Mouse (Mus musculus) T-helper 17 cell (primary cell): ENCODE measurements around the gene Cfap44.

Experiments
- in situ Hi-C, 2 experiments: fragments of 300-600 bp; cut with MboI, MseI; formaldehyde crosslinking; loops; 1 replicate in 1 of 2; 2 replicates in 1 of 2; pipeline ENCODE4 v1.15.1; 2025; ENCODE audit warnings: high pct_unique_total_duplicates in 2 of 2

The Cfap44 gene

GRCm38 (mm10) chr16:44394577-44395243 lies at the start of gene Cfap44:
Gene Cfap44 (plus strand): TSS chr16:44394796.
- in situ Hi-C loops, result no loop called here

GRCm38 (mm10) chr16:44347071-44347901 lies 47.3 kb upstream of the Cfap44 start, which contains the start of gene Spice1:
Gene Spice1 (plus strand): TSS chr16:44347121.
- in situ Hi-C loops, result loop anchor here in 1 of 2 experiments (10.0 to 25.0 kb wide), 2 partner anchors 185 to 808 kb away; partner anchors contain the start of genes Atg3, Slc35a5 and Usf3

- in situ Hi-C loops, result loop anchor here in 1 of 2 experiments (10.0 to 25.0 kb wide), 2 partner anchors 188 to 805 kb away; partner anchors contain the start of genes Atg3, Slc35a5 and Usf3
These were observed 44.7 kb upstream of the Cfap44 start for GRCm38 (mm10) chr16:44349801-44350397.

- in situ Hi-C loops, result no loop called here
These were observed 38.3 kb upstream of the Cfap44 start for GRCm38 (mm10) chr16:44356291-44356690.

GRCm38 (mm10) chr16:44357571-44358268 lies 36.9 kb upstream of the Cfap44 start:
- in situ Hi-C loops, result no loop called here

GRCm38 (mm10) chr16:44361921-44362890 lies 32.4 kb upstream of the Cfap44 start:
- in situ Hi-C loops, result loop anchor here (5.0 kb wide), 2 partner anchors 115 to 120 kb away; no protein-coding TSS in a partner anchor

- in situ Hi-C loops, result no loop called here
These were observed 29.1 kb upstream of the Cfap44 start for GRCm38 (mm10) chr16:44365522-44365921.

GRCm38 (mm10) chr16:44375459-44375858 lies 19.1 kb upstream of the Cfap44 start:
- in situ Hi-C loops, result no loop called here

GRCm38 (mm10) chr16:44380006-44380405 lies 14.6 kb upstream of the Cfap44 start:
- in situ Hi-C loops, result no loop called here

GRCm38 (mm10) chr16:44381578-44381977 lies 13.0 kb upstream of the Cfap44 start:
- in situ Hi-C loops, result no loop called here

- in situ Hi-C loops, result no loop called here
These were observed 11.0 kb upstream of the Cfap44 start for GRCm38 (mm10) chr16:44383549-44383948.

GRCm38 (mm10) chr16:44384251-44384650 lies 10.3 kb upstream of the Cfap44 start:
- in situ Hi-C loops, result no loop called here

- in situ Hi-C loops, result no loop called here
These were observed 2.6 kb upstream of the Cfap44 start for GRCm38 (mm10) chr16:44391877-44392548.

GRCm38 (mm10) chr16:44404933-44405332 lies 10.3 kb downstream of the Cfap44 start:
- in situ Hi-C loops, result no loop called here

- in situ Hi-C loops, result no loop called here
These were observed 12.6 kb downstream of the Cfap44 start for GRCm38 (mm10) chr16:44407211-44407610.

GRCm38 (mm10) chr16:44408290-44408689 lies 13.7 kb downstream of the Cfap44 start:
- in situ Hi-C loops, result no loop called here

GRCm38 (mm10) chr16:44410176-44410575 lies 15.6 kb downstream of the Cfap44 start:
- in situ Hi-C loops, result no loop called here

GRCm38 (mm10) chr16:44417596-44417995 lies 23.0 kb downstream of the Cfap44 start:
- in situ Hi-C loops, result no loop called here

GRCm38 (mm10) chr16:44421735-44422134 lies 27.1 kb downstream of the Cfap44 start:
- in situ Hi-C loops, result no loop called here

- in situ Hi-C loops, result no loop called here
These were observed 28.9 kb downstream of the Cfap44 start for GRCm38 (mm10) chr16:44423499-44423898.
